Mouse (Mus musculus) bone marrow, adult 2 months (tissue): ENCODE data around the gene Card14. TPM values are rescaled to one million over a fixed set of nuclear protein-coding genes. Genes with fewer than 3 reads are reported as not detected.
"Not testable (repeated sequence)": the region's sequence is repeated elsewhere in the genome, so short reads cannot be mapped to it uniquely, and the experiment has no call there.

Experiments
- H3K27ac ChIP-seq: fragments of 200-500 bp; 2 replicates; pipeline ENCODE4 v1.5.1; 2012; ENCODE audit warnings: low read depth, mild to moderate bottlenecking, control low read depth, inconsistent platforms, low read length; ENCODE audit not compliant: control insufficient read depth, poor library complexity, insufficient read depth
- H3K4me1 ChIP-seq: fragments of 200-500 bp; 2 replicates; pipeline ENCODE4 v1.6.1; 2011; ENCODE audit warnings: low read length; ENCODE audit not compliant: control insufficient read depth, insufficient read depth
- H3K4me3 ChIP-seq: fragments of 200-500 bp; replicated peaks from 2 replicates; pipeline ENCODE3; 2011; ENCODE audit warnings: mild to moderate bottlenecking, low read depth, low read length, control low read depth; ENCODE audit not compliant: control insufficient read depth
- CTCF ChIP-seq: fragments of 200-500 bp; IDR thresholded peaks from 2 replicates; pipeline ENCODE4 v1.5.1; 2011; ENCODE audit warnings: low read length, control low read depth; ENCODE audit not compliant: control insufficient read depth, insufficient read depth
- POLR2A ChIP-seq: fragments of 200-500 bp; IDR thresholded peaks from 2 replicates; pipeline ENCODE4 v1.6.1; 2011; ENCODE audit warnings: low read depth, mild to moderate bottlenecking, control low read depth, low read length, borderline replicate concordance; ENCODE audit not compliant: control insufficient read depth
- WGBS: fragments of 180-500 bp; shearing (Covaris S2); methylation state at CpG from one replicate; pipeline ENCODE4 v1.1.7; 2018; 5-methylcytosine and 5-hydroxymethylcytosine counted together
- polyA plus RNA-seq: library from polyadenylated mRNA; stranded (reverse); fragments of >200 nt; gene quantifications from 2 replicates; pipeline ENCODE4 v1.2.4, GENCODE M21; 2011; ENCODE audit warnings: low replicate concordance; ENCODE audit not compliant: missing spikeins, insufficient read depth, insufficient read length

Gene Card14
- polyA plus RNA-seq, 1 experiment = not detected

GRCm38 (mm10) chr11:119381631-119382337 is 74.2 kb downstream of the Card14 start:
- 76% methylated on average over 9 of the region's 9 CpGs for WGBS
- no peak for TF ChIP-seq CTCF
- TF ChIP-seq POLR2A = no peak
- H3K4me3 ChIP-seq = no peak overlapping the region
- no peak overlapping the region for H3K27ac ChIP-seq
- H3K4me1 ChIP-seq = peaks cover 3% of the 10 kb centered on the region

- H3K27ac ChIP-seq = no peak overlapping the region
- WGBS = 21% methylated on average over 6 of the region's 6 CpGs
- H3K4me3 ChIP-seq = no peak overlapping the region
- TF ChIP-seq CTCF (no peak), POLR2A (no peak)
- no peaks in the 10 kb centered on the region; the same call in none of the 2 replicates for H3K4me1 ChIP-seq
Observed at GRCm38 (mm10) chr11:119382338-119382850, 74.8 kb downstream of the Card14 start.

GRCm38 (mm10) chr11:119384904-119385303 is 77.3 kb downstream of the Card14 start:
- H3K4me3 ChIP-seq = no peak overlapping the region
- 2% methylated on average over 4 of the region's 4 CpGs for WGBS
- TF ChIP-seq POLR2A (no peak), CTCF (no peak)
- H3K27ac ChIP-seq = no peak overlapping the region
- H3K4me1 ChIP-seq = peaks cover 2% of the 10 kb centered on the region

- TF ChIP-seq POLR2A = no peak
- no peak for TF ChIP-seq CTCF
- Histone ChIP-seq H3K27ac (no peak overlapping the region), H3K4me1 (peaks cover 2% of the 10 kb centered on the region), H3K4me3 (no peak overlapping the region)
- 85% methylated on average over 5 of the region's 5 CpGs for WGBS
Observed at GRCm38 (mm10) chr11:119386306-119386705, 78.7 kb downstream of the Card14 start.

GRCm38 (mm10) chr11:119387273-119387672 is 79.7 kb downstream of the Card14 start:
- 57% methylated on average over 3 of the region's 3 CpGs for WGBS

GRCm38 (mm10) chr11:119389851-119390270 is 82.3 kb downstream of the Card14 start:
- under 1% methylated on average over 35 of the region's 35 CpGs for WGBS
- H3K4me3 ChIP-seq = peak overlapping the region; percentile 80
- TF ChIP-seq CTCF = peak; percentile 9; the same call in 1 of the 2 replicates
- TF ChIP-seq POLR2A = peak; percentile 51; the same call in 1 of the 2 replicates
- H3K4me1 ChIP-seq = peaks cover 6% of the 10 kb centered on the region
- H3K27ac ChIP-seq = peak overlapping the region; percentile 94

More at GRCm38 (mm10) chr11:119387273-119387672, 79.7 kb downstream of the Card14 start:
- H3K4me3 ChIP-seq, H3K27ac ChIP-seq, H3K4me1 ChIP-seq: not testable (repeated sequence)

GRCm38 (mm10) chr11:119390271-119391231 is 83.0 kb downstream of the Card14 start:
- TF ChIP-seq POLR2A (peak; percentile 62; the same call in 1 of the 2 replicates), CTCF (no peak)
- peaks cover 6% of the 10 kb centered on the region for H3K4me1 ChIP-seq

GRCm38 (mm10) chr11:119391386-119392000 is 83.9 kb downstream of the Card14 start:
- 2% methylated on average over 7 of the region's 7 CpGs for WGBS
- no peak for TF ChIP-seq CTCF
- TF ChIP-seq POLR2A = no peak
- H3K27ac ChIP-seq = peak overlapping the region; percentile 94
- peaks cover 6% of the 10 kb centered on the region for H3K4me1 ChIP-seq
- H3K4me3 ChIP-seq = peak overlapping the region; percentile 80

More at GRCm38 (mm10) chr11:119390271-119391231, 83.0 kb downstream of the Card14 start:
- WGBS = 1% methylated on average over 53 of the region's 53 CpGs
- H3K4me3 ChIP-seq = peak overlapping the region; percentile 80
- peak overlapping the region; percentile 94 for H3K27ac ChIP-seq
